Mouse (Mus musculus) inflammation-experienced regulatory T-cells, adult 16 weeks (primary cell): Measurements from ENCODE around the gene Tes3-ps. TPM values are rescaled to one million over a fixed set of nuclear protein-coding genes. Genes with fewer than 3 reads are reported as not detected.

Source experiments
- polyA plus RNA-seq: library from polyadenylated mRNA; unstranded; fragments of 100-300 nt; shearing (Covaris generic); gene quantifications from one replicate; pipeline ENCODE4 v1.2.1, GENCODE M21; 2017

Gene Tes3-ps
- 4.7 TPM for polyA plus RNA-seq

DNA sequence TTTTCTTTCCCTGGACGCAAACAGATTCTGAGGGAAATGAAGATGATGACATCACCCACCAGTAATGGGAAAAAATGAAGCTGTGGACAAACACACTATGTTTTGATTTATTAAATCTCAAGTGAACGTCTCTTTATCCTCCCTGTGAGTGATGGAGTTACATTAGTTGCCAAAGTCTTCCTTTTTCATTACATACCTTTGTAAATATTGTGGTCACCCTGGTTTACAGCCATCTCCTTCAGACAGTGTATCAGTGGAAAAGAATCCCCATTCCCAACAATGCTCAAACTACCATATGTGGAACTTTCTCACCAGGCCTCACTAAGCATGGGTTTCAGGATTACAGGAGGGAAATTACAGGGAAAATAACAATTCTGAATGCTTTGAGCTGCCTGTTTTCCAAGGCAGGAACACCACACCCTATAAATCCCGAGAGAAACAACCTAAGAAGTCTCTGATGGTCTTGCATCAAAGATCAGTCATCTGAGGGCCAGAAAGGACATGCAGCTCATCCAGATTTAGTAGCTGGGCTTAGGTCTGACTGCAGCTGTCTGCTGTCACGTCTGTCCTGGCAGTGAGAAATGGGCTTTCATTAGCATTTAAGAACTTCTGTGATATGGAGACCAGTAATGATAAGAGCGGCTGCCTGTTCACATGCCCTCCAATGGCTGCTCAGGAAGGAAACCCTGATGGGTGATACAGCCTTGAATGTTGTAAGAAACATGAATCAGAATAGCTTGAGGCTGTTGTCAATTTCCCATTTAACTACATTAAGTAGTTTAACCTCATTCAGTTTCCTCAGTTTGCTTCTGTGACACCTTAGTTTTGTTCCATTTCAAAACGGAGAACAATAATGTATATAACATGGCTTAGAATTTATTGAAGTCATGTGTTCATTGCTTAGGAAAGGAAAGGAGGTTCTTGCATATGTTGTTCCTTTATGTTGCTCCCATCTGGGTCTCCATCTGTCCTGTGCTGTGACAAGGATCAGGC lies at the start of gene Tes3-ps:
Gene Tes3-ps (plus strand): TSS at position 943 of the 993 bp plus-strand sequence.

GRCm38 (mm10) chr13:49504510-49504909 lies 11.4 kb downstream of the Tes3-ps start, which contains the start of gene Ecm2:
Gene Ecm2, plus strand, starts transcription at chr13:49504810.

GRCm38 (mm10) chr13:49544279-49544678 lies 51.2 kb downstream of the Tes3-ps start, which contains the start of gene Aspn:
Gene Aspn, plus strand, starts transcription at chr13:49544443.

Other genes with a start within 250 kb of the Tes3-ps start
- gene Susd3, start 244.6 kb upstream of the Tes3-ps start, polyA plus RNA-seq = 44.3 TPM
- gene Fgd3, start 173.0 kb upstream of the Tes3-ps start, polyA plus RNA-seq = 23.4 TPM
- 14.7 TPM for gene Bicd2, start 151.7 kb upstream of the Tes3-ps start, polyA plus RNA-seq
- 16.0 TPM for gene Ippk, start 72.1 kb upstream of the Tes3-ps start, polyA plus RNA-seq
- gene Ecm2, start 11.5 kb downstream of the Tes3-ps start, polyA plus RNA-seq = not detected
- not detected for gene Aspn, start 51.1 kb downstream of the Tes3-ps start, polyA plus RNA-seq
- 0.18 TPM for gene Omd, start 89.1 kb downstream of the Tes3-ps start, polyA plus RNA-seq
- gene Ogn, start 114.7 kb downstream of the Tes3-ps start, polyA plus RNA-seq = 0.33 TPM
- gene Cenpp, start 159.5 kb downstream of the Tes3-ps start, polyA plus RNA-seq = 2.9 TPM
- 50.7 TPM for gene Nol8, start 159.8 kb downstream of the Tes3-ps start, polyA plus RNA-seq
- gene Iars, start 188.8 kb downstream of the Tes3-ps start, polyA plus RNA-seq = 64.3 TPM